Mouse (Mus musculus) neutrophil, adult 59 days (primary cell): ENCODE measurements around the gene Cyp3a11. TPM values are rescaled to one million over a fixed set of nuclear protein-coding genes. Genes with fewer than 3 reads are reported as not detected.

Experiments used
- total RNA-seq, 2 experiments: library from RNA; stranded (reverse); gene quantifications; 1 replicate in 1 of 2; 2 replicates in 1 of 2; pipeline ENCODE4 v1.2.4; 2023

Cyp3a11 gene
- total RNA-seq = not detected

GRCm38 (mm10) chr5:145879688-145880087, at the start of gene Cyp3a11:
Cyp3a11 (minus strand) TSS chr5:145879964.

GRCm38 (mm10) chr5:145805796-145806195, 74.0 kb downstream of the Cyp3a11 start, which contains the start of gene Cyp3a44:
Cyp3a44 (minus strand) TSS chr5:145805874.

Other genes with a start within 250 kb of the Cyp3a11 start
- not detected for gene Cyp3a41a, start 159.8 kb downstream of the Cyp3a11 start, total RNA-seq
- gene Cyp3a44, start 74.1 kb downstream of the Cyp3a11 start, total RNA-seq = not detected
- gene Cyp3a25, start 129.7 kb upstream of the Cyp3a11 start, total RNA-seq = not detected
- gene Cyp3a59, start 199.3 kb upstream of the Cyp3a11 start, total RNA-seq = not detected